Mouse (Mus musculus) liver, postnatal 0 days (tissue): ENCODE measurements around the gene Grm1.

Source experiments
- CTCF ChIP-seq: sonication (generic); IDR thresholded peaks from 2 replicates; pipeline ENCODE4 v1.5.1; 2016; ENCODE audit warnings: antibody characterized with exemption, low read depth
- EP300 ChIP-seq: IDR thresholded peaks from 2 replicates; pipeline ENCODE4 v1.6.1; 2016; ENCODE audit warnings: antibody characterized with exemption, low read depth, mild to moderate bottlenecking

- TF ChIP-seq EP300 (no peak), CTCF (no peak)
These were observed 320.9 kb downstream of the Grm1 start for GRCm38 (mm10) chr10:10761274-10761673.
